Mouse (Mus musculus) limb, embryonic 11.5 days (tissue): Measurements from ENCODE around the gene Dscaml1. TPM values are rescaled to one million over a fixed set of nuclear protein-coding genes. Genes with fewer than 3 reads are reported as not detected.

Experiments used
- ATAC-seq: fragments of 200-750 bp; cut with Nextera tagmentation; 2 replicates; pipeline ENCODE4 v1.8.0; 2017; ENCODE audit warnings: low read depth; ENCODE audit not compliant: insufficient number of reproducible peaks, low FRiP score, low TSS enrichment
- DNase-seq: peaks from one replicate; pipeline ENCODE4 v3.0.0-alpha.2; 2015; ENCODE audit warnings: low spot score
- H3K27ac ChIP-seq: fragments of 300-500 bp; sonication (generic); replicated peaks from 2 replicates; pipeline ENCODE4 v1.5.1; 2014; ENCODE audit warnings: low read depth, mild to moderate bottlenecking, low read length
- H3K27me3 ChIP-seq: fragments of 300-500 bp; sonication (generic); 2 replicates; pipeline ENCODE4 v1.6.1; 2014; ENCODE audit warnings: mild to moderate bottlenecking, low read length, mixed read lengths; ENCODE audit not compliant: control insufficient read depth, insufficient read depth
- H3K36me3 ChIP-seq: fragments of 300-500 bp; sonication (generic); 2 replicates; pipeline ENCODE4 v1.6.1; 2014; ENCODE audit warnings: mild to moderate bottlenecking, low read length, moderate library complexity, mixed read lengths; ENCODE audit not compliant: control insufficient read depth, insufficient read depth
- H3K4me1 ChIP-seq: fragments of 300-500 bp; sonication (generic); 2 replicates; pipeline ENCODE4 v1.6.1; 2014; ENCODE audit warnings: low read length, mixed read lengths; ENCODE audit not compliant: control insufficient read depth, insufficient read depth
- H3K4me2 ChIP-seq: fragments of 300-500 bp; sonication (generic); 2 replicates; pipeline ENCODE4 v1.6.1; 2014; ENCODE audit warnings: low read depth, mild to moderate bottlenecking, moderate library complexity; ENCODE audit not compliant: severe bottlenecking
- H3K4me3 ChIP-seq: fragments of 300-500 bp; sonication (generic); 2 replicates; pipeline ENCODE4 v1.5.1; 2014; ENCODE audit warnings: low read depth, low read length
- H3K9ac ChIP-seq: fragments of 300-500 bp; sonication (generic); 2 replicates; pipeline ENCODE4 v1.6.1; 2014; ENCODE audit warnings: mild to moderate bottlenecking, low read length
- H3K9me3 ChIP-seq: fragments of 300-500 bp; sonication (generic); 2 replicates; pipeline ENCODE4 v1.6.1; 2016; ENCODE audit warnings: low read length; ENCODE audit not compliant: control insufficient read depth
- WGBS: fragments of 180-500 bp; shearing (Covaris S2); extraction: QIAGEN DNeasy Blood & Tissue Kit; methylation state at CpG from one replicate; pipeline ENCODE4 v1.1.7; 2014; 5-methylcytosine and 5-hydroxymethylcytosine counted together
- polyA plus RNA-seq: library from polyadenylated mRNA; unstranded; fragments of >200 nt; fragmentation: Nextera tagmentation; extraction: Ambion mirVana; gene quantifications from 2 replicates; pipeline ENCODE4 v1.2.1, GENCODE M21; 2014

The Dscaml1 gene
- polyA plus RNA-seq, 1 experiment from 2014 or later = 0.11 TPM

GRCm38 (mm10) chr9:45449658-45450057 is 23.2 kb downstream of the Dscaml1 start:
- H3K9me3 ChIP-seq = no peaks in the 10 kb centered on the region
- no peak overlapping the region for H3K4me2 ChIP-seq
- no peak for ATAC-seq
- no peak overlapping the region for H3K9ac ChIP-seq
- no peaks in the 10 kb centered on the region for H3K36me3 ChIP-seq
- H3K4me3 ChIP-seq = no peak overlapping the region
- no peak for DNase-seq
- no peak overlapping the region for H3K27ac ChIP-seq
- WGBS = 74% methylated on average over 4 of the region's 4 CpGs
- peaks cover 8% of the 10 kb centered on the region; the same call in 1 of the 2 replicates for H3K27me3 ChIP-seq
- peaks cover 8% of the 10 kb centered on the region for H3K4me1 ChIP-seq

GRCm38 (mm10) chr9:45451346-45451745 is 24.9 kb downstream of the Dscaml1 start:
- WGBS = 92% methylated on average over 4 of the region's 4 CpGs
- no peak overlapping the region for H3K9ac ChIP-seq
- H3K36me3 ChIP-seq = no peaks in the 10 kb centered on the region
- H3K27me3 ChIP-seq = peaks cover 7% of the 10 kb centered on the region; the same call in 1 of the 2 replicates
- no peak overlapping the region for H3K27ac ChIP-seq
- no peak for DNase-seq
- H3K4me3 ChIP-seq = no peak overlapping the region
- no peak for ATAC-seq
- H3K4me1 ChIP-seq = no peaks in the 10 kb centered on the region
- no peak overlapping the region for H3K4me2 ChIP-seq
- no peaks in the 10 kb centered on the region for H3K9me3 ChIP-seq

GRCm38 (mm10) chr9:45454032-45454431 is 27.6 kb downstream of the Dscaml1 start:
- no peak overlapping the region for H3K4me2 ChIP-seq
- ATAC-seq (no peak), DNase-seq (no peak)
- H3K9me3 ChIP-seq = no peaks in the 10 kb centered on the region
- no peak overlapping the region for H3K27ac ChIP-seq
- H3K9ac ChIP-seq = no peak overlapping the region
- no peaks in the 10 kb centered on the region for H3K27me3 ChIP-seq
- H3K4me1 ChIP-seq = no peaks in the 10 kb centered on the region
- H3K36me3 ChIP-seq = no peaks in the 10 kb centered on the region
- H3K4me3 ChIP-seq = no peak overlapping the region
- 89% methylated on average over 10 of the region's 10 CpGs for WGBS

- no peaks in the 10 kb centered on the region for H3K9me3 ChIP-seq
- no peak overlapping the region for H3K4me2 ChIP-seq
- H3K36me3 ChIP-seq = no peaks in the 10 kb centered on the region
- WGBS = 80% methylated on average over 8 of the region's 8 CpGs
- no peak overlapping the region for H3K9ac ChIP-seq
- no peaks in the 10 kb centered on the region for H3K27me3 ChIP-seq
- H3K27ac ChIP-seq = no peak overlapping the region
- H3K4me3 ChIP-seq = no peak overlapping the region
- no peaks in the 10 kb centered on the region for H3K4me1 ChIP-seq
- DNase-seq (no peak), ATAC-seq (no peak)
These were observed 28.6 kb downstream of the Dscaml1 start for GRCm38 (mm10) chr9:45454889-45455610.

- H3K27ac ChIP-seq = no peak overlapping the region
- H3K36me3 ChIP-seq = no peaks in the 10 kb centered on the region
- no peaks in the 10 kb centered on the region for H3K27me3 ChIP-seq
- no peaks in the 10 kb centered on the region for H3K4me1 ChIP-seq
- H3K4me3 ChIP-seq = no peak overlapping the region
- H3K4me2 ChIP-seq = no peak overlapping the region
- DNase-seq = no peak
- ATAC-seq = no peak
- WGBS = 41% methylated on average over 7 of the region's 7 CpGs
- no peaks in the 10 kb centered on the region for H3K9me3 ChIP-seq
- H3K9ac ChIP-seq = peak overlapping the region; percentile 17; the same call in 1 of the 2 replicates
These were observed 30.8 kb downstream of the Dscaml1 start for GRCm38 (mm10) chr9:45457200-45457599.

GRCm38 (mm10) chr9:45458363-45458762 is 31.9 kb downstream of the Dscaml1 start:
- Histone ChIP-seq H3K27ac (no peak overlapping the region), H3K9ac (no peak overlapping the region), H3K9me3 (no peaks in the 10 kb centered on the region), H3K4me2 (no peak overlapping the region), H3K27me3 (no peaks in the 10 kb centered on the region), H3K4me3 (no peak overlapping the region), H3K36me3 (no peaks in the 10 kb centered on the region), H3K4me1 (no peaks in the 10 kb centered on the region)
- WGBS = 61% methylated on average over 14 of the region's 14 CpGs
- ATAC-seq = no peak
- no peak for DNase-seq

GRCm38 (mm10) chr9:45465396-45466019 is 39.1 kb downstream of the Dscaml1 start:
- no peaks in the 10 kb centered on the region for H3K9me3 ChIP-seq
- peaks cover 7% of the 10 kb centered on the region for H3K4me1 ChIP-seq
- no peaks in the 10 kb centered on the region for H3K27me3 ChIP-seq
- ATAC-seq (peak; percentile 31; the same call in 1 of the 2 replicates), DNase-seq (peak; percentile 29)
- WGBS = 37% methylated on average over 6 of the region's 6 CpGs
- no peak overlapping the region for H3K4me2 ChIP-seq
- H3K36me3 ChIP-seq = no peaks in the 10 kb centered on the region
- no peak overlapping the region for H3K9ac ChIP-seq
- H3K27ac ChIP-seq = no peak overlapping the region
- H3K4me3 ChIP-seq = no peak overlapping the region

GRCm38 (mm10) chr9:45468235-45468634 is 41.8 kb downstream of the Dscaml1 start:
- Histone ChIP-seq H3K27ac (no peak overlapping the region), H3K27me3 (no peaks in the 10 kb centered on the region), H3K9me3 (no peaks in the 10 kb centered on the region), H3K4me2 (no peak overlapping the region), H3K4me1 (peaks cover 7% of the 10 kb centered on the region), H3K36me3 (no peaks in the 10 kb centered on the region), H3K9ac (no peak overlapping the region), H3K4me3 (no peak overlapping the region)
- DNase-seq (no peak), ATAC-seq (no peak)
- 78% methylated on average over 10 of the region's 10 CpGs for WGBS
